9 mouse cellular contexts compared by ENCODE assay signal in genomic region chr11:102319941-102320685, GRCm38 (mm10). TPM values are rescaled to one million over a fixed set of nuclear protein-coding genes. Genes with fewer than 3 reads are reported as not detected.
DNase-seq lines count a peak whose midpoint lies in the region; ATAC-seq lines count a peak whose summit lies in the region.
"Had no signal": no experiment of that assay in that cellular context is flagged by ENCODE, and none has a peak within 500 bp of the region (broad histone marks: within the 10 kb centered on the region; RNA-seq: fewer than 3 reads in every experiment).

No protein-coding gene starts in this region.

- peak overlapping the region; percentile 100 for H3K27ac ChIP-seq in embryonic facial prominence, embryonic 12.5 days
- peak overlapping the region; percentile 100 for H3K27ac ChIP-seq in limb, embryonic 10.5 days
- peak overlapping the region; percentile 97 for H3K27ac ChIP-seq in midbrain, embryonic 11.5 days (ENCODE audit: low read depth, low read length)

- WGBS in embryonic facial prominence, embryonic 12.5 days = under 1% methylated on average over 38 of the region's 38 CpGs
- WGBS in limb, embryonic 10.5 days = under 1% methylated on average over 38 of the region's 38 CpGs
- under 1% methylated on average over 38 of the region's 38 CpGs for WGBS in midbrain, embryonic 11.5 days

- peak; percentile 84 for DNase-seq in 3134 (ENCODE audit: extremely low read depth, insufficient read length, low spot score)
- DNase-seq in adrenal gland, postnatal 36 days = peak; percentile 93
- DNase-seq in heart, adult 18-20 months = peak; percentile 92 to 94
- peak; percentile 86 for DNase-seq in kidney, adult 18-20 months
- DNase-seq in limb, embryonic 10.5 days (ENCODE audit: low spot score) = peak; percentile 83
- DNase-seq in midbrain, embryonic 11.5 days (ENCODE audit: low spot score, missing footprints) = peak; percentile 97
- DNase-seq in skeletal muscle tissue, adult 2 months (ENCODE audit: low read depth, low spot score) = peak; percentile 91

- H3K9ac ChIP-seq in embryonic facial prominence, embryonic 12.5 days = peak overlapping the region; percentile 100
- H3K9ac ChIP-seq in midbrain, embryonic 11.5 days (ENCODE audit: low read length) = peak overlapping the region; percentile 100

- peaks cover 21% of the 10 kb centered on the region for H3K4me1 ChIP-seq in embryonic facial prominence, embryonic 12.5 days
- peaks cover 35% of the 10 kb centered on the region for H3K4me1 ChIP-seq in limb, embryonic 10.5 days
- H3K4me1 ChIP-seq in midbrain, embryonic 11.5 days (ENCODE audit: control insufficient read depth, insufficient read depth, low read length) = peaks cover 16% of the 10 kb centered on the region

- H3K4me3 ChIP-seq in embryonic facial prominence, embryonic 12.5 days = peak overlapping the region; percentile 99
- H3K4me3 ChIP-seq in limb, embryonic 10.5 days = peak overlapping the region; percentile 100
- H3K4me3 ChIP-seq in midbrain, embryonic 11.5 days (ENCODE audit: low read depth, low read length) = peak overlapping the region; percentile 98

- H3K9me3 ChIP-seq in embryonic facial prominence, embryonic 12.5 days = no peaks in the 10 kb centered on the region
- no peaks in the 10 kb centered on the region for H3K9me3 ChIP-seq in limb, embryonic 10.5 days (replicated peaks)
- no peaks in the 10 kb centered on the region for H3K9me3 ChIP-seq in midbrain, embryonic 11.5 days (ENCODE audit: control insufficient read depth, low read length)

- peak overlapping the region; percentile 89 for H3K4me2 ChIP-seq in embryonic facial prominence, embryonic 12.5 days (replicated peaks)
- peak overlapping the region; percentile 86 for H3K4me2 ChIP-seq in midbrain, embryonic 11.5 days

- no peak for ATAC-seq in embryonic facial prominence, embryonic 12.5 days (ENCODE audit: insufficient number of reproducible peaks, insufficient read depth, low FRiP score, low TSS enrichment)
- ATAC-seq in midbrain, embryonic 11.5 days (ENCODE audit: low FRiP score) = no peak
- ATAC-seq: Patski had no signal

- H3K27me3 ChIP-seq in embryonic facial prominence, embryonic 12.5 days = no peaks in the 10 kb centered on the region
- no peaks in the 10 kb centered on the region for H3K27me3 ChIP-seq in limb, embryonic 10.5 days (ENCODE audit: low read depth, poor library complexity, severe bottlenecking)
- no peaks in the 10 kb centered on the region for H3K27me3 ChIP-seq in midbrain, embryonic 11.5 days (ENCODE audit: control insufficient read depth, insufficient read depth, low read length)
- H3K27me3 ChIP-seq: Patski had no signal

- H3K36me3 ChIP-seq in embryonic facial prominence, embryonic 12.5 days = no peaks in the 10 kb centered on the region
- peaks cover 8% of the 10 kb centered on the region for H3K36me3 ChIP-seq in limb, embryonic 10.5 days
- H3K36me3 ChIP-seq in midbrain, embryonic 11.5 days (ENCODE audit: control insufficient read depth, insufficient read depth, low read length) = no peaks in the 10 kb centered on the region

RNA-seq across cellular contexts. Expression of gene Ubtf, which starts 0.6 kb away (rescaled TPM):
- total RNA-seq in adrenal gland, postnatal 36 days (2021) = 100 to 1,000 TPM; 101 to 103 TPM
- polyA plus RNA-seq in embryonic facial prominence, embryonic 12.5 days (2016; fragmentation: Nextera tagmentation; extraction: Ambion mirVana) = 103 and 114 TPM in 2 replicates
- 10 to 100 TPM; 49.2 to 49.9 TPM for total RNA-seq in heart, adult 18-20 months (2021)
- 102 and 108 TPM in 2 replicates for polyA plus RNA-seq in limb, embryonic 10.5 days (2016; fragmentation: Nextera tagmentation; extraction: Ambion mirVana)
- 84.7 and 86.1 TPM in 2 replicates for polyA plus RNA-seq in midbrain, embryonic 11.5 days (2014; fragmentation: Nextera tagmentation; extraction: Ambion mirVana)

RNA-seq across cellular contexts. Expression of gene Atxn7l3, which starts 23.7 kb away (rescaled TPM):
- 10 to 100 TPM; 51.6 to 54.2 TPM for total RNA-seq in adrenal gland, postnatal 36 days (2021)
- 25.0 and 26.1 TPM in 2 replicates for polyA plus RNA-seq in embryonic facial prominence, embryonic 12.5 days (2016; fragmentation: Nextera tagmentation; extraction: Ambion mirVana)
- 10 to 100 TPM; 19.2 to 22.6 TPM for total RNA-seq in heart, adult 18-20 months (2021)
- 16.6 and 20.1 TPM in 2 replicates for polyA plus RNA-seq in limb, embryonic 10.5 days (2016; fragmentation: Nextera tagmentation; extraction: Ambion mirVana)
- 13.3 and 15.2 TPM in 2 replicates for polyA plus RNA-seq in midbrain, embryonic 11.5 days (2014; fragmentation: Nextera tagmentation; extraction: Ambion mirVana)

RNA-seq across cellular contexts. Expression of gene Tmub2, which starts 35.4 kb away (rescaled TPM):
- total RNA-seq in adrenal gland, postnatal 36 days (2021) = 10 to 100 TPM; 47.3 to 60.4 TPM
- 48.9 and 53.6 TPM in 2 replicates for polyA plus RNA-seq in embryonic facial prominence, embryonic 12.5 days (2016; fragmentation: Nextera tagmentation; extraction: Ambion mirVana)
- total RNA-seq in heart, adult 18-20 months (2021) = 10 to 100 TPM; 24.4 to 26.7 TPM
- 37.3 and 44.0 TPM in 2 replicates for polyA plus RNA-seq in limb, embryonic 10.5 days (2016; fragmentation: Nextera tagmentation; extraction: Ambion mirVana)
- 54.0 and 55.7 TPM in 2 replicates for polyA plus RNA-seq in midbrain, embryonic 11.5 days (2014; fragmentation: Nextera tagmentation; extraction: Ambion mirVana)

RNA-seq across cellular contexts. Expression of gene Slc4a1, which starts 45.9 kb away (rescaled TPM):
- total RNA-seq in adrenal gland, postnatal 36 days (2021) = 1 to 10 TPM in 1 of 2 experiments, under 1 TPM in 1; 0.56 to 1.8 TPM
- 24.5 and 26.4 TPM in 2 replicates for polyA plus RNA-seq in embryonic facial prominence, embryonic 12.5 days (2016; fragmentation: Nextera tagmentation; extraction: Ambion mirVana)
- total RNA-seq in heart, adult 18-20 months (2021) = 1 to 10 TPM; 1.4 to 2.3 TPM
- 34.5 and 37.2 TPM in 2 replicates for polyA plus RNA-seq in limb, embryonic 10.5 days (2016; fragmentation: Nextera tagmentation; extraction: Ambion mirVana)
- 30.6 and 31.3 TPM in 2 replicates for polyA plus RNA-seq in midbrain, embryonic 11.5 days (2014; fragmentation: Nextera tagmentation; extraction: Ambion mirVana)
- polyA plus RNA-seq: Patski had no signal

RNA-seq across cellular contexts. Expression of gene Asb16, which starts 51.6 kb away (rescaled TPM):
- under 1 TPM; 0.10 to 0.30 TPM for total RNA-seq in adrenal gland, postnatal 36 days (2021)
- polyA plus RNA-seq in embryonic facial prominence, embryonic 12.5 days (2016; fragmentation: Nextera tagmentation; extraction: Ambion mirVana) = 0.10 and 0.18 TPM in 2 replicates
- total RNA-seq in heart, adult 18-20 months (2021) = 1 to 10 TPM; 1.2 TPM
- 0.06 and 0.08 TPM in 2 replicates for polyA plus RNA-seq in limb, embryonic 10.5 days (2016; fragmentation: Nextera tagmentation; extraction: Ambion mirVana)
- polyA plus RNA-seq in midbrain, embryonic 11.5 days (2014; fragmentation: Nextera tagmentation; extraction: Ambion mirVana) = 0.08 TPM in 1 of 2 replicates, not detected in the other
